Comparison of ENCODE assay signal across 27 mouse cellular contexts in genomic region chr6:139738350-139738749, GRCm38 (mm10).
A peak's percentile ranks its signal among the peaks of the same experiment; 100 is the strongest.
DNase-seq lines count a peak whose midpoint lies in the region; ATAC-seq lines count a peak whose summit lies in the region.
"Had no signal": no experiment of that assay in that cellular context is flagged by ENCODE, and none has a peak within 500 bp of the region (broad histone marks: within the 10 kb centered on the region; RNA-seq: fewer than 3 reads in every experiment).

No protein-coding gene starts in this region.

- intact Hi-C loops in left cerebral cortex, postnatal 4 days (cut with DNase I), result no loop called here
- intact Hi-C loops in left cerebral cortex, postnatal 25 days (cut with DNase I), result no loop called here

- no peaks in the 10 kb centered on the region for H3K9me3 ChIP-seq in embryonic facial prominence, embryonic 14.5 days (ENCODE audit: control insufficient read depth, low read length)
- H3K9me3 ChIP-seq in embryonic facial prominence, embryonic 10.5 days, result no peaks in the 10 kb centered on the region
- no peaks in the 10 kb centered on the region for H3K9me3 ChIP-seq in neural tube, embryonic 12.5 days
- H3K9me3 ChIP-seq in embryonic facial prominence, embryonic 15.5 days (replicated peaks), result no peaks in the 10 kb centered on the region
- H3K9me3 ChIP-seq: hindbrain, embryonic 12.5 days; limb, embryonic 12.5 days; liver, embryonic 13.5 days had no signal

- H3K4me1 ChIP-seq in embryonic facial prominence, embryonic 14.5 days (ENCODE audit: control insufficient read depth, insufficient read depth, low read length), result peaks cover 4% of the 10 kb centered on the region; the same call in 1 of the 2 replicates
- no peaks in the 10 kb centered on the region for H3K4me1 ChIP-seq in embryonic facial prominence, embryonic 10.5 days
- H3K4me1 ChIP-seq in neural tube, embryonic 12.5 days, result no peaks in the 10 kb centered on the region
- no peaks in the 10 kb centered on the region for H3K4me1 ChIP-seq in embryonic facial prominence, embryonic 15.5 days
- H3K4me1 ChIP-seq: hindbrain, embryonic 12.5 days; limb, embryonic 12.5 days; liver, embryonic 13.5 days; megakaryocyte, embryonic 14.5 days had no signal

- H3K27me3 ChIP-seq in embryonic facial prominence, embryonic 14.5 days (replicated peaks; ENCODE audit: control insufficient read depth, insufficient read depth, low read length), result no peaks in the 10 kb centered on the region
- no peaks in the 10 kb centered on the region for H3K27me3 ChIP-seq in embryonic facial prominence, embryonic 10.5 days (replicated peaks; ENCODE audit: low read depth, poor library complexity, severe bottlenecking)
- H3K27me3 ChIP-seq in neural tube, embryonic 12.5 days (replicated peaks), result no peaks in the 10 kb centered on the region
- no peaks in the 10 kb centered on the region for H3K27me3 ChIP-seq in embryonic facial prominence, embryonic 15.5 days
- H3K27me3 ChIP-seq: hindbrain, embryonic 12.5 days; limb, embryonic 12.5 days; liver, embryonic 13.5 days; megakaryocyte, embryonic 14.5 days had no signal

- H3K4me2 ChIP-seq in embryonic facial prominence, embryonic 14.5 days (ENCODE audit: low read depth, low read length), result no peak overlapping the region
- H3K4me2 ChIP-seq in neural tube, embryonic 12.5 days (replicated peaks), result no peak overlapping the region
- H3K4me2 ChIP-seq in embryonic facial prominence, embryonic 15.5 days (replicated peaks), result no peak overlapping the region
- H3K4me2 ChIP-seq: heart, embryonic 11.5 days; hindbrain, embryonic 12.5 days; limb, embryonic 12.5 days; liver, embryonic 13.5 days had no signal

- DNase-seq in embryonic facial prominence, embryonic 14.5 days (ENCODE audit: low spot score), result peak; percentile 54
- no peak for DNase-seq in embryonic facial prominence, embryonic 10.5 days (ENCODE audit: low spot score)
- DNase-seq in left cerebral cortex, postnatal 4 days, result peak; percentile 47
- no peak for DNase-seq in left cerebral cortex, postnatal 25 days (ENCODE audit: low spot score in 2 of 2)
- no peak for DNase-seq in neural tube, embryonic 10.5 days (ENCODE audit: extremely low spot score, low spot score)
- no peak for DNase-seq in thymus, adult 18-20 months
- DNase-seq: adrenal gland, postnatal 10 days; cerebellum, adult 11-12 months; cerebellum, postnatal 25 days; embryo, embryonic 11 days; heart, postnatal 10 days; kidney, postnatal 36 days; layer of hippocampus, adult 9-11 months; liver, embryonic 13.5 days; thymus, postnatal 36 days had no signal

- WGBS in embryonic facial prominence, embryonic 14.5 days, result 36% methylated on average over 5 of the region's 5 CpGs
- 78% methylated on average over 5 of the region's 5 CpGs for WGBS in embryonic facial prominence, embryonic 10.5 days
- WGBS in neural tube, embryonic 12.5 days, result 60% methylated on average over 5 of the region's 5 CpGs
- WGBS in embryonic facial prominence, embryonic 15.5 days, result 37% methylated on average over 5 of the region's 5 CpGs

- no peak overlapping the region for H3K9ac ChIP-seq in embryonic facial prominence, embryonic 14.5 days (ENCODE audit: low read depth, low read length)
- no peak overlapping the region for H3K9ac ChIP-seq in neural tube, embryonic 12.5 days
- H3K9ac ChIP-seq in embryonic facial prominence, embryonic 15.5 days, result no peak overlapping the region
- H3K9ac ChIP-seq: hindbrain, embryonic 12.5 days; limb, embryonic 12.5 days; liver, embryonic 13.5 days had no signal

- ATAC-seq in embryonic facial prominence, embryonic 14.5 days (ENCODE audit: low read depth), result no peak
- ATAC-seq in neural tube, embryonic 12.5 days (ENCODE audit: low FRiP score, low read depth), result 0 out of 2 replicates have a peak, but pooled peaks have one; percentile 48
- ATAC-seq in embryonic facial prominence, embryonic 15.5 days (ENCODE audit: insufficient number of reproducible peaks, low FRiP score, low TSS enrichment, low read depth), result peak; percentile 19; the same call in 1 of the 2 replicates
- ATAC-seq: activated CD4-positive, CD25-positive, alpha-beta regulatory T cell, adult 4 months; CD4-positive, CD25-positive, alpha-beta regulatory T cell, adult 4 months; forebrain, embryonic 16.5 days; intestine, embryonic 16.5 days; lung, postnatal 0 days had no signal

- no peaks in the 10 kb centered on the region for H3K36me3 ChIP-seq in embryonic facial prominence, embryonic 14.5 days (ENCODE audit: control insufficient read depth, insufficient read depth, low read length)
- no peaks in the 10 kb centered on the region for H3K36me3 ChIP-seq in embryonic facial prominence, embryonic 10.5 days (replicated peaks)
- H3K36me3 ChIP-seq in neural tube, embryonic 12.5 days, result no peaks in the 10 kb centered on the region
- H3K36me3 ChIP-seq in embryonic facial prominence, embryonic 15.5 days, result no peaks in the 10 kb centered on the region
- H3K36me3 ChIP-seq: hindbrain, embryonic 12.5 days; limb, embryonic 12.5 days; liver, embryonic 13.5 days had no signal

- H3K4me3 ChIP-seq in embryonic facial prominence, embryonic 14.5 days (ENCODE audit: low read depth, low read length), result no peak overlapping the region
- H3K4me3 ChIP-seq in embryonic facial prominence, embryonic 10.5 days, result no peak overlapping the region
- no peak overlapping the region for H3K4me3 ChIP-seq in neural tube, embryonic 12.5 days
- no peak overlapping the region for H3K4me3 ChIP-seq in embryonic facial prominence, embryonic 15.5 days (replicated peaks)
- H3K4me3 ChIP-seq: hindbrain, embryonic 12.5 days; left cerebral cortex, adult 2 months; limb, embryonic 12.5 days; liver, embryonic 13.5 days; megakaryocyte, embryonic 14.5 days had no signal

- no peak overlapping the region for H3K27ac ChIP-seq in embryonic facial prominence, embryonic 14.5 days (replicated peaks; ENCODE audit: low read depth, low read length)
- no peak overlapping the region for H3K27ac ChIP-seq in embryonic facial prominence, embryonic 10.5 days (replicated peaks)
- H3K27ac ChIP-seq in neural tube, embryonic 12.5 days, result no peak overlapping the region
- H3K27ac ChIP-seq in embryonic facial prominence, embryonic 15.5 days (replicated peaks), result no peak overlapping the region
- H3K27ac ChIP-seq: hindbrain, embryonic 12.5 days; left cerebral cortex, adult 2 months; limb, embryonic 12.5 days; liver, embryonic 13.5 days had no signal

Comparison
In these comparisons a context has a peak if more than half of its experiments do, and no peak if none do; other contexts are left out.
1. DNase-seq: peak in embryonic facial prominence, embryonic 14.5 days (single experiment) and left cerebral cortex, postnatal 4 days (single experiment); none in embryonic facial prominence, embryonic 10.5 days (single experiment), left cerebral cortex, postnatal 25 days (0 of 2), neural tube, embryonic 10.5 days (single experiment) and thymus, adult 18-20 months (0 of 2).